Mouse (Mus musculus): ENCODE data around the gene Isca2.
A peak's percentile ranks its signal among the peaks of the same experiment; 100 is the strongest.

The Isca2 gene

GRCm38 (mm10) chr12:84771981-84772520, 1.0 kb upstream of the Isca2 start:
- no peak for DNase-seq (ENCODE audit: low spot score)

- no peak for DNase-seq (ENCODE audit: low spot score)
Measured at GRCm38 (mm10) chr12:84773476-84773875, 425 bp downstream of the Isca2 start.

- DNase-seq (ENCODE audit: low spot score) = no peak
Measured at GRCm38 (mm10) chr12:84774376-84774775, 1.3 kb downstream of the Isca2 start.

- no peak for DNase-seq (ENCODE audit: low spot score)
Measured at GRCm38 (mm10) chr12:84776229-84776628, 3.2 kb downstream of the Isca2 start.

GRCm38 (mm10) chr12:84784604-84785381, 11.7 kb downstream of the Isca2 start:
- peak; percentile 79 for DNase-seq (ENCODE audit: low spot score)

- no peak for DNase-seq (ENCODE audit: low spot score)
Measured at GRCm38 (mm10) chr12:84786091-84786490, 13.0 kb downstream of the Isca2 start.

GRCm38 (mm10) chr12:84790853-84791252, 17.8 kb downstream of the Isca2 start:
- DNase-seq (ENCODE audit: low spot score) = no peak

GRCm38 (mm10) chr12:84792629-84793028, 19.6 kb downstream of the Isca2 start:
- DNase-seq (ENCODE audit: low spot score) = no peak

- no peak for DNase-seq (ENCODE audit: low spot score)
Measured at GRCm38 (mm10) chr12:84794647-84795046, 21.6 kb downstream of the Isca2 start.

- DNase-seq (ENCODE audit: low spot score) = no peak
Measured at GRCm38 (mm10) chr12:84799086-84799485, 26.0 kb downstream of the Isca2 start.

- DNase-seq (ENCODE audit: low spot score) = no peak
Measured at GRCm38 (mm10) chr12:84800419-84800818, 27.4 kb downstream of the Isca2 start.

- no peak for DNase-seq (ENCODE audit: low spot score)
Measured at GRCm38 (mm10) chr12:84801532-84802110, 28.6 kb downstream of the Isca2 start.

GRCm38 (mm10) chr12:84802625-84803024, 29.6 kb downstream of the Isca2 start:
- DNase-seq (ENCODE audit: low spot score) = no peak

GRCm38 (mm10) chr12:84805228-84805842, 32.3 kb downstream of the Isca2 start:
- DNase-seq (ENCODE audit: low spot score) = no peak

- no peak for DNase-seq (ENCODE audit: low spot score)
Measured at GRCm38 (mm10) chr12:84806010-84806409, 33.0 kb downstream of the Isca2 start.

- DNase-seq (ENCODE audit: low spot score) = no peak
Measured at GRCm38 (mm10) chr12:84806726-84807125, 33.7 kb downstream of the Isca2 start.

GRCm38 (mm10) chr12:84807351-84807750, 34.3 kb downstream of the Isca2 start:
- DNase-seq (ENCODE audit: low spot score) = no peak

- no peak for DNase-seq (ENCODE audit: low spot score)
Measured at GRCm38 (mm10) chr12:84809033-84809432, 36.0 kb downstream of the Isca2 start.

- DNase-seq (ENCODE audit: low spot score) = no peak
Measured at GRCm38 (mm10) chr12:84810810-84811209, 37.8 kb downstream of the Isca2 start.

GRCm38 (mm10) chr12:84811510-84811909, 38.5 kb downstream of the Isca2 start:
- no peak for DNase-seq (ENCODE audit: low spot score)

GRCm38 (mm10) chr12:84812004-84812403, 39.0 kb downstream of the Isca2 start:
- DNase-seq (ENCODE audit: low spot score) = no peak

- DNase-seq (ENCODE audit: low spot score) = no peak
Measured at GRCm38 (mm10) chr12:84813773-84814172, 40.7 kb downstream of the Isca2 start.
